Mouse (Mus musculus) thymus, adult 2 months (tissue): ENCODE measurements around the gene Acot10. TPM values are rescaled to one million over a fixed set of nuclear protein-coding genes. Genes with fewer than 3 reads are reported as not detected.
"Not testable (repeated sequence)": the region's sequence is repeated elsewhere in the genome, so short reads cannot be mapped to it uniquely, and the experiment has no call there.

Experiments used
- DNase-seq: peaks from one replicate; pipeline ENCODE4 v3.0.0; 2021
- H3K27ac ChIP-seq: fragments of 200-500 bp; 2 replicates; pipeline ENCODE4 v1.5.1; 2012; ENCODE audit warnings: low read length, control low read depth; ENCODE audit not compliant: control insufficient read depth, insufficient read depth
- H3K27me3 ChIP-seq: fragments of 200-500 bp; 2 replicates; pipeline ENCODE4 v1.6.1; 2012; ENCODE audit warnings: mild to moderate bottlenecking, low read length, moderate library complexity, mixed read lengths; ENCODE audit not compliant: control insufficient read depth, insufficient read depth
- H3K36me3 ChIP-seq: fragments of 200-500 bp; 2 replicates; pipeline ENCODE4 v1.6.1; 2012; ENCODE audit warnings: mild to moderate bottlenecking, low read length, moderate library complexity; ENCODE audit not compliant: control insufficient read depth, insufficient read depth
- H3K4me1 ChIP-seq: fragments of 200-500 bp; replicated peaks from 2 replicates; pipeline ENCODE4 v1.6.1; 2012; ENCODE audit warnings: low read length; ENCODE audit not compliant: control insufficient read depth, insufficient read depth
- H3K4me3 ChIP-seq: fragments of 200-500 bp; 2 replicates; pipeline ENCODE4 v1.5.1; 2012; ENCODE audit warnings: mild to moderate bottlenecking, low read length, control low read depth, moderate library complexity; ENCODE audit not compliant: control insufficient read depth, insufficient read depth
- CTCF ChIP-seq: fragments of 200-500 bp; IDR thresholded peaks from 2 replicates; pipeline ENCODE4 v1.5.1; 2012; ENCODE audit warnings: mild to moderate bottlenecking, control low read depth, low read length, moderate library complexity, borderline replicate concordance; ENCODE audit not compliant: control insufficient read depth, poor library complexity, insufficient read depth; ENCODE audit errors: extremely low read depth
- POLR2A ChIP-seq: fragments of 200-500 bp; IDR thresholded peaks from 2 replicates; pipeline ENCODE4 v1.6.1; 2012; ENCODE audit warnings: mild to moderate bottlenecking, low read length, control low read depth, moderate library complexity; ENCODE audit not compliant: control insufficient read depth, poor library complexity, insufficient read depth; ENCODE audit errors: extremely low read depth
- WGBS: fragments of 180-500 bp; shearing (Covaris S2); methylation state at CpG from one replicate; pipeline ENCODE4 v1.1.7; 2018; 5-methylcytosine and 5-hydroxymethylcytosine counted together
- polyA plus RNA-seq: library from polyadenylated mRNA; depleted of rRNA; stranded (reverse); fragments of >200 nt; gene quantifications from 2 replicates; pipeline ENCODE4 v1.2.3, GENCODE M21; 2012; rRNA removed

Gene Acot10
- not detected in 2 replicates for polyA plus RNA-seq

DNA sequence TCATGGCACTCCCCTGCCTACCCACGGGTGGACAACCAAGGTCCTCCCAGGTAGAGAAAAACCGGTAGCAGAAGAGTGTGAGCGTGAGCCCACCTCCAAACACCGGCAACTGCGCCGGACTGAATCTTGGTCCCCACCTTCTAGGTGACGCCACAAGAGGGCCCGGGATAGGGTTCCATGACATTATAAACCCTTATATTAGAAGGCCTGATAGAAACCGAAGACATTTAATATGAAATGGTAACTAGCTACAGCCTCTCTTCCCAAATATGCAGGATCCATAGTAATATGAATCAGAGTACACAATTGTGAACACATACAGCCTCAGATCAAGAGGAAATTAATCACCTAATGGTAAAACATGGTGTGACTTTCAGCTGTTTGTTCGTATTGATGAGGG is at the start of gene Acot10:
Gene Acot10 (minus strand): TSS at position 101 of the 400 bp plus-strand sequence.
- Histone ChIP-seq H3K4me1 (no peaks in the 10 kb centered on the region), H3K27ac (no peak within 1 kb of the TSS), H3K36me3 (no peaks in the 10 kb centered on the region), H3K27me3 (no peaks in the 10 kb centered on the region), H3K4me3 (no peak within 1 kb of the TSS)
- no peak for TF ChIP-seq CTCF
- no peak for TF ChIP-seq POLR2A
- WGBS, result 93% methylated on average over 10 of the region's 10 CpGs
- no peak for DNase-seq

DNA sequence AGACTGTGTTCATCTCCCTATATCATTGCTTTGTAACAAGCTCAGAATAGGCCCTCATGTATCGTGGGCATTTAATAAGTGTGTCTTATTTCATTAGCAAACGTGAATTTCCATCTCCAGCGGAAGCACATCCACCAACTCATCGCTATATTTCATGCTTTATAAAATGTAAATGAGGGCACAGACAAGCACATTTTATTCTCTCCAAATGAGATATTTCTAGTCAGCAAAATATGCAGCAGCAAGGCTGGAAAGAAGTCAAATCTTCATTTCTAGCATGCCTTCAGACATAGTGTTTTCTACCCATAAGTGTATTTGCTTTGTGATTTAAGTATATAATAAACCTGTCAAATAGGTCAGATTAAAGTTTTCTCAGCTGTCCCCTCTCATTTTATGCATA is 45.3 kb upstream of the Acot10 start:
- no peaks in the 10 kb centered on the region for H3K27me3 ChIP-seq
- TF ChIP-seq POLR2A (no peak), CTCF (no peak)
- 87% methylated on average over 4 of the region's 4 CpGs for WGBS
- H3K4me1 ChIP-seq, result no peaks in the 10 kb centered on the region
- no peaks in the 10 kb centered on the region for H3K36me3 ChIP-seq
- H3K27ac ChIP-seq, result no peak overlapping the region
- no peak for DNase-seq
- no peak overlapping the region for H3K4me3 ChIP-seq

DNA sequence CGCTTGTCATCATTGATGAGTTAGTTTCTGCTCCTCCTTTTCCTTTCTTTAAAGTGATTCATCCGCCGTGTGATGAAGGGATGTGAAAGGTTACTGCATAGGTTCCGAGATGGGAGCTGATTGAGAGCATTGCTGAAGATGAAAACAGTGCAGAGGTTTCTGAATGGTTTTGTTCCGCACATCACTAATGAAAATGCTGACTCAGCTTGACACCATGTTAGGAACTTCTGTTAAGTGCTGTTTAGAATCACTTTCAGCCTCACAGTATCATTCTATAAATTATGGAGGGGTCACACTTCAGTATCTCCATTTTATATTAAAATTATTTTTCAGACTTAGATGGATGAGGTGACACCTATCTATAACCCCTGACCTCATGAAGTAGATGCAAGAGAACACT is 29.7 kb upstream of the Acot10 start:
- no peaks in the 10 kb centered on the region for H3K4me1 ChIP-seq
- WGBS, result 82% methylated on average over 5 of the region's 5 CpGs
- H3K27me3 ChIP-seq, result no peaks in the 10 kb centered on the region
- DNase-seq, result no peak
- no peak overlapping the region for H3K27ac ChIP-seq
- TF ChIP-seq POLR2A, result no peak
- TF ChIP-seq CTCF, result no peak
- H3K36me3 ChIP-seq, result no peaks in the 10 kb centered on the region
- no peak overlapping the region for H3K4me3 ChIP-seq

DNA sequence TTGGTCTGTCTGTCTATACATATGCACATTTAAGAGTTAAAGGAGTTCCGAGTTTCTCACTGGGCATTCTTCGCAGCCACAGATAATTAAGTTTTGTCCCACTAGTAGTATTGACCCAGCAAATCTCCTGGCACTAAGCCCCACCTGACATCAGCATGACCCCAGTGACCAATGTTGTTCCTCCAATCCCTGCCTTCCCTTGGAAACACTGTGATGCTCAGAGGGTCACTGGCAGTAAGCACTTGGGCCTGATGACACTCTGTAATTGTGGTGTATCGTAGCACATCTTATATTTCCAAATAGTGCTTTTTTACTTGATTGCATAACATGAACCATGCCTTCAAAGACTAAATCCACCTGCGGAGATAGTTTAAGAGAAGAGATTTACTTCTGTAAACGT is 17.6 kb upstream of the Acot10 start:
- Histone ChIP-seq H3K4me1 (no peaks in the 10 kb centered on the region), H3K36me3 (no peaks in the 10 kb centered on the region), H3K4me3 (no peak overlapping the region), H3K27me3 (no peaks in the 10 kb centered on the region), H3K27ac (no peak overlapping the region)
- 91% methylated on average over 5 of the region's 5 CpGs for WGBS
- TF ChIP-seq CTCF, result no peak
- no peak for TF ChIP-seq POLR2A
- no peak for DNase-seq

DNA sequence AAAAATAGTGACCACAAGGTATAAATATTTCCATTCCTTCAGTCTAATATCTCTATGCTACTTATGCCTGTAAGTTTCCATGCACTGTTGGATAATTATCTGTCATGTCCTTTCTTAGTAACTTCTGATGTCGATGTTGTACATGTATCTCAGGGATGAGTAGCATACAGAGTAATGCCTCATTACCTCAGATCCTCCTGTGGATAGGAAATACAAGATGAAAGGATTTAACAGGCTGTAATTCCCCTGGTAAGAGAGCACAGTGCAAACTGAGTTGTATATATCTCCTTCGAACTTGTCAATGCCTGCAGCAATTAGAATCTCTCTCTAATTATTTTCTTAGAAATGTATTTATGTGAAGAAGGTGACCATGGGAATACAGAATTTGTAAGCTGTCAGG is 16.2 kb upstream of the Acot10 start:
- Histone ChIP-seq H3K4me3 (no peak overlapping the region), H3K27ac (no peak overlapping the region), H3K4me1 (no peaks in the 10 kb centered on the region), H3K27me3 (no peaks in the 10 kb centered on the region), H3K36me3 (no peaks in the 10 kb centered on the region)
- WGBS, result 86% methylated on average over 2 of the region's 2 CpGs
- DNase-seq, result no peak
- TF ChIP-seq CTCF (no peak), POLR2A (no peak)

DNA sequence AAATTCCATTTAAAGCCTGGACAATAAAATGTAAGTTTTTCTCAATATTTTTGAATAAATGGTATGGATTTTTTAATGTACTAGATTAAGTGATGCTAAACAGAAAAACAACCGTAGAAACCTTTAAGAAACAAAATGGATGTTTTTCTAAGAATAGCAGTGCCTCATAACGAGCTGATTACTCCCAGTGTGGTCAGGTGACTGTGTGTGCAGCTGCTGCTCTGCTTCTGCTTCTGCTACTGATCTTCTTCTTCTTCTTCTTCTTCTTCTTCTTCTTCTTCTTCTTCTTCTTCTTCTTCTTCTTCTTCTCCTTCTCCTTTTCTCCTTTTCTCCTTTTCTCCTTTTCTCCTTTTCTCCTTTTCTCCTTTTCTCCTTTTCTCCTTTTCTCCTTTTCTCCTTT is 3.0 kb upstream of the Acot10 start:
- H3K27me3 ChIP-seq, H3K27ac ChIP-seq, DNase-seq, H3K4me1 ChIP-seq, H3K4me3 ChIP-seq, H3K36me3 ChIP-seq: not testable (repeated sequence)
- WGBS, result 56% methylated on average over 2 of the region's 2 CpGs

DNA sequence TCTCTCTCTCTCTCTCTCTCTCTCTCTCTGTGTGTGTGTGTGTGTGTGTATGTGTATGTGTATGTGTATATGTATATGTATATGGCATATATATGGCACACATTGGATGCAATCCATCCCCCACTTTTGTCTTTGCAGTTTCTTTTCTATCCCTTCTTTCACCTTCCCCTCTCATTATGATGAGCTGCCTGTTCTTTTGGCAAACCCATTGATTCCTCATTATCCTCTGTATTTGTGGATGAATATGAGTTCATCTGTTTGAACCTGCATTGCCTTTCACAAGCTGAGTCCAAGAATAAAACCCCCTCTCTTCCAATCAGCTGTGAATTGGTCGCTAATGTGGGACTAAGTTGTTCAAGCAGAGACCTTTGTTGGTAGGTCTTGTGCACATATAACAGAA is 1.4 kb upstream of the Acot10 start:
- no peak for TF ChIP-seq CTCF
- TF ChIP-seq POLR2A, result no peak
- H3K27me3 ChIP-seq, result no peaks in the 10 kb centered on the region
- no peak overlapping the region for H3K4me3 ChIP-seq
- 73% methylated on average over 1 of the region's 1 CpGs for whole genome bisulfite sequencing
- no peaks in the 10 kb centered on the region for H3K4me1 ChIP-seq
- DNase-seq, result no peak
- no peak overlapping the region for H3K27ac ChIP-seq
- no peaks in the 10 kb centered on the region for H3K36me3 ChIP-seq
